Comparison of ENCODE assay signal across 27 mouse cellular contexts in genomic region chr9:74850781-74851145, GRCm38 (mm10). TPM values are rescaled to one million over a fixed set of nuclear protein-coding genes. Genes with fewer than 3 reads are reported as not detected.
DNase-seq lines count a peak whose midpoint lies in the region; ATAC-seq lines count a peak whose summit lies in the region.
"Had no signal": no experiment of that assay in that cellular context is flagged by ENCODE, and none has a peak within 500 bp of the region (broad histone marks: within the 10 kb centered on the region; RNA-seq: fewer than 3 reads in every experiment).

No protein-coding gene starts in this region.

- H3K4me3 ChIP-seq in heart, embryonic 10.5 days, result no peak overlapping the region
- H3K4me3 ChIP-seq in midbrain, embryonic 11.5 days (ENCODE audit: low read depth, low read length), result no peak overlapping the region; the same call in 1 of the 2 replicates
- H3K4me3 ChIP-seq in midbrain, embryonic 16.5 days (ENCODE audit: low read depth, low read length), result no peak overlapping the region
- no peak overlapping the region for H3K4me3 ChIP-seq in embryonic facial prominence, embryonic 10.5 days
- no peak overlapping the region for H3K4me3 ChIP-seq in neural tube, embryonic 12.5 days
- H3K4me3 ChIP-seq: heart, embryonic 13.5 days; limb, embryonic 12.5 days; megakaryocyte, embryonic 14.5 days had no signal

- ATAC-seq in midbrain, embryonic 11.5 days (ENCODE audit: low FRiP score), result no peak
- ATAC-seq in midbrain, embryonic 16.5 days, result no peak
- ATAC-seq in neural tube, embryonic 12.5 days (ENCODE audit: low FRiP score, low read depth), result no peak
- ATAC-seq in erythroid progenitor cell, adult 5-6 weeks (replicated peaks; ENCODE audit: low FRiP score, poor library complexity, severe bottlenecking), result no peak
- ATAC-seq: CD4-positive, CD25-positive, alpha-beta regulatory T cell, adult 4 months; forebrain, embryonic 14.5 days had no signal

- peaks cover 29% of the 10 kb centered on the region for H3K4me1 ChIP-seq in heart, embryonic 10.5 days
- peaks cover 23% of the 10 kb centered on the region for H3K4me1 ChIP-seq in midbrain, embryonic 11.5 days (ENCODE audit: control insufficient read depth, insufficient read depth, low read length)
- peaks cover 9% of the 10 kb centered on the region for H3K4me1 ChIP-seq in midbrain, embryonic 16.5 days (ENCODE audit: control insufficient read depth, insufficient read depth, low read length)
- H3K4me1 ChIP-seq in embryonic facial prominence, embryonic 10.5 days, result peaks cover 35% of the 10 kb centered on the region
- peaks cover 27% of the 10 kb centered on the region for H3K4me1 ChIP-seq in neural tube, embryonic 12.5 days

- intact Hi-C loops in heart, postnatal 36 days (cut with DNase I), result no loop called here

- peak; percentile 70 for DNase-seq in heart, embryonic 10.5 days (ENCODE audit: low spot score)
- no peak for DNase-seq in heart, postnatal 36 days
- peak; percentile 92 for DNase-seq in midbrain, embryonic 11.5 days (ENCODE audit: low spot score, missing footprints)
- DNase-seq in embryonic facial prominence, embryonic 10.5 days (ENCODE audit: low spot score), result peak; percentile 30
- no peak for DNase-seq in kidney, adult 11 months
- DNase-seq: adrenal gland, postnatal 36 days; cerebellum, adult 11 months; cerebellum, adult 9-11 months; heart, postnatal 14 days; kidney, adult 18-20 months; lung, adult 2 months; lung, postnatal 14 days; thymus, adult 18-20 months; thymus, postnatal 36 days had no signal

- H3K27ac ChIP-seq in heart, embryonic 10.5 days, result no peak overlapping the region
- no peak overlapping the region for H3K27ac ChIP-seq in midbrain, embryonic 11.5 days (ENCODE audit: low read depth, low read length)
- H3K27ac ChIP-seq in midbrain, embryonic 16.5 days (ENCODE audit: low read length), result no peak overlapping the region
- H3K27ac ChIP-seq in embryonic facial prominence, embryonic 10.5 days (replicated peaks), result no peak overlapping the region
- no peak overlapping the region for H3K27ac ChIP-seq in neural tube, embryonic 12.5 days
- H3K27ac ChIP-seq: heart, embryonic 13.5 days; limb, embryonic 12.5 days had no signal

- no peak overlapping the region for H3K9ac ChIP-seq in midbrain, embryonic 11.5 days (ENCODE audit: low read length)
- no peak overlapping the region for H3K9ac ChIP-seq in midbrain, embryonic 16.5 days (ENCODE audit: low read depth, low read length)
- H3K9ac ChIP-seq in neural tube, embryonic 12.5 days, result no peak overlapping the region
- H3K9ac ChIP-seq: heart, embryonic 13.5 days; limb, embryonic 12.5 days had no signal

- H3K4me2 ChIP-seq in midbrain, embryonic 11.5 days, result peak overlapping the region; percentile 28; the same call in 1 of the 2 replicates
- H3K4me2 ChIP-seq in midbrain, embryonic 16.5 days (ENCODE audit: low read length), result no peak overlapping the region
- H3K4me2 ChIP-seq in neural tube, embryonic 12.5 days (replicated peaks), result peak overlapping the region; percentile 30; the same call in 1 of the 2 replicates
- H3K4me2 ChIP-seq: heart, embryonic 13.5 days; limb, embryonic 12.5 days had no signal

- 5% methylated on average over 5 of the region's 5 CpGs for WGBS in heart, embryonic 10.5 days
- 1% methylated on average over 5 of the region's 5 CpGs for WGBS in midbrain, embryonic 11.5 days
- 6% methylated on average over 5 of the region's 5 CpGs for WGBS in midbrain, embryonic 16.5 days
- 5% methylated on average over 5 of the region's 5 CpGs for WGBS in embryonic facial prominence, embryonic 10.5 days
- 2% methylated on average over 5 of the region's 5 CpGs for WGBS in neural tube, embryonic 12.5 days

- peaks cover 100% of the 10 kb centered on the region for H3K27me3 ChIP-seq in heart, embryonic 10.5 days (ENCODE audit: insufficient read depth, poor library complexity, severe bottlenecking)
- H3K27me3 ChIP-seq in midbrain, embryonic 11.5 days (ENCODE audit: control insufficient read depth, insufficient read depth, low read length), result peaks cover 92% of the 10 kb centered on the region
- peaks cover 55% of the 10 kb centered on the region for H3K27me3 ChIP-seq in midbrain, embryonic 16.5 days (ENCODE audit: control insufficient read depth, insufficient read depth, low read depth, low read length)
- peaks cover 100% of the 10 kb centered on the region for H3K27me3 ChIP-seq in embryonic facial prominence, embryonic 10.5 days (replicated peaks; ENCODE audit: low read depth, poor library complexity, severe bottlenecking)
- peaks cover 96% of the 10 kb centered on the region for H3K27me3 ChIP-seq in neural tube, embryonic 12.5 days (replicated peaks)

- H3K36me3 ChIP-seq in heart, embryonic 10.5 days, result no peaks in the 10 kb centered on the region
- H3K36me3 ChIP-seq in midbrain, embryonic 11.5 days (ENCODE audit: control insufficient read depth, insufficient read depth, low read length), result no peaks in the 10 kb centered on the region
- H3K36me3 ChIP-seq in midbrain, embryonic 16.5 days (ENCODE audit: control insufficient read depth, insufficient read depth, low read length), result no peaks in the 10 kb centered on the region
- H3K36me3 ChIP-seq in embryonic facial prominence, embryonic 10.5 days (replicated peaks), result no peaks in the 10 kb centered on the region
- H3K36me3 ChIP-seq in neural tube, embryonic 12.5 days, result no peaks in the 10 kb centered on the region
- H3K36me3 ChIP-seq: heart, embryonic 13.5 days; limb, embryonic 12.5 days had no signal

- no peaks in the 10 kb centered on the region for H3K9me3 ChIP-seq in heart, embryonic 10.5 days
- H3K9me3 ChIP-seq in midbrain, embryonic 11.5 days (ENCODE audit: control insufficient read depth, low read length), result no peaks in the 10 kb centered on the region
- no peaks in the 10 kb centered on the region; the same call in 1 of the 2 replicates for H3K9me3 ChIP-seq in midbrain, embryonic 16.5 days (replicated peaks; ENCODE audit: control insufficient read depth, low read length, poor library complexity, severe bottlenecking)
- H3K9me3 ChIP-seq in embryonic facial prominence, embryonic 10.5 days, result no peaks in the 10 kb centered on the region
- H3K9me3 ChIP-seq in neural tube, embryonic 12.5 days, result no peaks in the 10 kb centered on the region
- H3K9me3 ChIP-seq: heart, embryonic 13.5 days; limb, embryonic 12.5 days had no signal

RNA-seq across cellular contexts. Expression of gene Onecut1, which starts 11.0 kb away (rescaled TPM):
- 0.10 and 1.9 TPM in 2 replicates for polyA plus RNA-seq in heart, embryonic 10.5 days (2016; fragmentation: Nextera tagmentation; extraction: Ambion mirVana)
- not detected for total RNA-seq in heart, postnatal 36 days (2021)
- 14.7 and 14.8 TPM in 2 replicates for polyA plus RNA-seq in midbrain, embryonic 11.5 days (2014; fragmentation: Nextera tagmentation; extraction: Ambion mirVana)
- 5.8 and 6.1 TPM in 2 replicates for polyA plus RNA-seq in midbrain, embryonic 16.5 days (2015; fragmentation: Nextera tagmentation; extraction: Ambion mirVana)
- 2.9 and 4.2 TPM in 2 replicates for polyA plus RNA-seq in embryonic facial prominence, embryonic 10.5 days (2016; fragmentation: Nextera tagmentation; extraction: Ambion mirVana)
- 7.3 and 7.7 TPM in 2 replicates for polyA plus RNA-seq in neural tube, embryonic 12.5 days (2016; fragmentation: Nextera tagmentation; extraction: Ambion mirVana)
- total RNA-seq in erythroid progenitor cell, adult 5-6 weeks (2015; ENCODE audit: low replicate concordance), result not detected in 2 replicates
- total RNA-seq in erythroid progenitor cell, adult 5-6 weeks (2017; ENCODE audit: low replicate concordance), result not detected in 2 replicates
- total RNA-seq: common myeloid progenitor, adult 5-6 weeks; gastrocnemius, adult 8-10 months; granulocyte monocyte progenitor cell, adult 5-6 weeks; heart, postnatal 14 days had no signal
- polyA plus RNA-seq: CD4-positive, CD25-positive, alpha-beta regulatory T cell, adult 4 months; large intestine, adult 2 months; lung, adult 2 months; small intestine, adult 2 months had no signal

Comparison
In these comparisons a context has a peak if more than half of its experiments do, and no peak if none do; other contexts are left out.
1. DNase-seq: peak in heart, embryonic 10.5 days (single experiment), midbrain, embryonic 11.5 days (single experiment) and embryonic facial prominence, embryonic 10.5 days (single experiment); none in heart, postnatal 36 days (0 of 2) and kidney, adult 11 months (single experiment).